Mouse (Mus musculus) midbrain, embryonic 13.5 days (tissue): ENCODE results near the gene Usf1. TPM values are rescaled to one million over a fixed set of nuclear protein-coding genes. Genes with fewer than 3 reads are reported as not detected.

Experiments used
- ATAC-seq: fragments of 200-750 bp; cut with Nextera tagmentation; 2 replicates; pipeline ENCODE4 v1.8.0; 2017; ENCODE audit warnings: mild to moderate bottlenecking, moderate TSS enrichment, moderate library complexity
- H3K27ac ChIP-seq: fragments of 300-500 bp; sonication (generic); 2 replicates; pipeline ENCODE4 v1.5.1; 2015; ENCODE audit warnings: inconsistent platforms, mild to moderate bottlenecking, moderate library complexity
- H3K27me3 ChIP-seq: fragments of 300-500 bp; sonication (generic); 2 replicates; pipeline ENCODE4 v1.6.1; 2015; ENCODE audit warnings: mild to moderate bottlenecking, inconsistent platforms
- H3K36me3 ChIP-seq: fragments of 300-500 bp; sonication (generic); 2 replicates; pipeline ENCODE4 v1.6.1; 2015; ENCODE audit warnings: mild to moderate bottlenecking, inconsistent platforms
- H3K4me1 ChIP-seq: fragments of 300-500 bp; sonication (generic); replicated peaks from 2 replicates; pipeline ENCODE4 v1.6.1; 2015; ENCODE audit warnings: inconsistent platforms
- H3K4me2 ChIP-seq: fragments of 300-500 bp; sonication (generic); replicated peaks from 2 replicates; pipeline ENCODE4 v1.6.1; 2015; ENCODE audit warnings: moderate library complexity, mild to moderate bottlenecking, inconsistent platforms
- H3K4me3 ChIP-seq: fragments of 300-500 bp; sonication (generic); replicated peaks from 2 replicates; pipeline ENCODE4 v1.5.1; 2015; ENCODE audit warnings: mild to moderate bottlenecking, inconsistent platforms
- H3K9ac ChIP-seq: fragments of 300-500 bp; sonication (generic); replicated peaks from 2 replicates; pipeline ENCODE4 v1.6.1; 2015; ENCODE audit warnings: mild to moderate bottlenecking, inconsistent platforms
- H3K9me3 ChIP-seq: fragments of 300-500 bp; sonication (generic); 2 replicates; pipeline ENCODE4 v1.6.1; 2016; ENCODE audit warnings: mild to moderate bottlenecking, inconsistent platforms
- WGBS: fragments of 180-500 bp; shearing (Covaris S2); methylation state at CpG from one replicate; pipeline ENCODE4 v1.1.7; 2015; 5-methylcytosine and 5-hydroxymethylcytosine counted together
- polyA plus RNA-seq: library from polyadenylated mRNA; unstranded; fragments of >200 nt; fragmentation: Nextera tagmentation; extraction: Ambion mirVana; gene quantifications from 2 replicates; pipeline ENCODE4 v1.2.1, GENCODE M21; 2015

The Usf1 gene
- 237 and 239 TPM in 2 replicates for polyA plus RNA-seq

DNA sequence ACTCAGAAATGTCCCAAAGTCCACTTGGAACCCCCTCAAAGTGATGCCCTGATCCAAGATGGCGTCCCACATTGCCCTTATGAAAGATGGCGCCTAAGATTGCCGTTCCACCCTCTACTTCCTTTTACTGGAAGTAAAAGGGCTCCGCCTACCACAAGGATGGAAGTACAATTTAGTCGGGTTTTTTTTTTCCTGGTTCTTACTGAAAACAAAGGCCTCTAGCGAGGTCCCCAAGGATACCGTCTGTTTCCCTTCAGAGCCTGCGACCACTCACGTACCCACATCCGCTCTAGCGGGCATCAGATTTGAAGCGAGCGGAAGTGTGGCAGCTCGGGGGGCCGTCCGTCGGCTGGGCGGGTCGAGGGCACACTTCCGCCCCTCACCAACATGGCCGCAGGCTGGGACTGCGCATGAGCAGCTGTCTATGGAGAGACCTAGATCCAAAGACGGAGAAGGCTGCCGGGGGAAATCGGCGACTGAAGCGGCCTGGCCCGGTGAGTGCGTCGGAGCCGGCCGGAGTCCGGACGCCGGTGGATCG is at the start of gene Usf1:
TSS of gene Usf1 (plus strand) at position 367 of the 538 bp plus-strand sequence.
- Histone ChIP-seq H3K4me2 (peak within 1 kb of the TSS; percentile 56), H3K9me3 (no peaks in the 10 kb centered on the region), H3K36me3 (peaks cover 20% of the 10 kb centered on the region), H3K27me3 (peaks cover 27% of the 10 kb centered on the region), H3K4me3 (peak within 1 kb of the TSS; percentile 96), H3K4me1 (peaks cover 23% of the 10 kb centered on the region), H3K9ac (peak within 1 kb of the TSS; percentile 99), H3K27ac (peak within 1 kb of the TSS; percentile 93)
- WGBS: under 1% methylated on average over 36 of the region's 36 CpGs
- ATAC-seq: peak; percentile 98

DNA sequence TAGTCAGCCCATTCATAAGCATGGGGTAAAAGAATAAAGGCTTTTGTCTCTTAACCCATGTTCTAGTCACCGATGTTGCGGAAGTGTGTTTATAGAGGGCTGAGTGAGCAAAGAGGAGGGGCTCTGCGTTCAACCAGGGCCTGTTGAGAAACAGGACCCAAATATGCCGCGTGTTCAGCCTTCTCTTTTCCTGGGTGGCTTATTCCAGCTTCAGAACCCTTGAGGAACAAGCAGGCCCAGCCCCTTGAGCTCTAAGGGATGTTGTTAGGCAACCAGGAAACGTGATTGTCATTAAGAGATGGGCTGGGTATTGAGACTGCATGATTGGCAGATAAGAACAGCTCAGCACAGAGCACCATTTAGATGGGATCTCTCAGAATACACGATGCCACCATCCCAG is 45.2 kb upstream of the Usf1 start:
- Histone ChIP-seq H3K4me1 (peaks cover 8% of the 10 kb centered on the region), H3K9me3 (no peaks in the 10 kb centered on the region), H3K27ac (no peak overlapping the region), H3K9ac (no peak overlapping the region), H3K27me3 (peaks cover 8% of the 10 kb centered on the region; the same call in 1 of the 2 replicates), H3K36me3 (no peaks in the 10 kb centered on the region), H3K4me2 (no peak overlapping the region), H3K4me3 (no peak overlapping the region)
- 70% methylated on average over 7 of the region's 7 CpGs for WGBS
- no peak for ATAC-seq

DNA sequence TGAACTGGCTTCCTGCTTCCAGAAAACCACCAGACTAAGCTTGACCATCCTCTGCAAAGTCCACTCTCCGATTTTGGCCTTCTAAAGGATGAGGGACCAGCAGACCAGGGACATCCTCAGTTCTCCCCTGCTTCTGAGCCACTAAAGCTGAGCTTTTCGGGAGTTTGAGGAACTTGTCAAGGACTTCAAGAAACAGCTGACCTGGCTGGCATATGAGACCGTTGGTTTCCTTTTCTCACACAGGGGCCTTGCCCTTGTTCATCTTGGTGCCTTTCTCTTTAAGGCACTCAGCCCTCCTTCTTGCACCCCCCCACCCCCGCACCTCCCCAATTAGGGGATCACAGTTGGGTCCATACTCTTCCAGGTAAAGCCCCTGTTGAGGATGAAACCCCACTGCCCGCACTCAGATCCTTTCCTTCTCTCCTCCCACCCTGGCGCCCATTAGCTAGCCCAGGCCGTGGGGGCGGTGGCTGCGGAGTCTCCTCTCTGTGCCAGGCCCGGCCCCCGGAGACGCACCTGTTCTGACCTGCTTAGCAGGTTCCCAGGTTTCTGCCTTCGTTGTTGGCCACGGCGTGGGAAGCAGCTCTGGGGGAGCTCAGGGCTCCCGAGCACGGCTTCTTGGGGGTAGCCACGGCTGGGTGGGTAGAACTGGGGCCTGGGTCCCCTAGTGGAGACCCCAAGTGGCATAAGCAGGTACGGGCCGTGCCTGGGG is 41.1 kb upstream of the Usf1 start, which contains the start of gene Nectin4:
TSS of gene Nectin4 (plus strand) at position 255 of the 712 bp plus-strand sequence.
- Histone ChIP-seq H3K4me2 (no peak within 1 kb of the TSS), H3K36me3 (no peaks in the 10 kb centered on the region), H3K4me3 (no peak within 1 kb of the TSS), H3K27me3 (peaks cover 17% of the 10 kb centered on the region), H3K27ac (no peak within 1 kb of the TSS), H3K9me3 (no peaks in the 10 kb centered on the region), H3K9ac (no peak within 1 kb of the TSS), H3K4me1 (peaks cover 7% of the 10 kb centered on the region; the same call in 1 of the 2 replicates)
- WGBS: 39% methylated on average over 20 of the region's 20 CpGs
- no peak for ATAC-seq

DNA sequence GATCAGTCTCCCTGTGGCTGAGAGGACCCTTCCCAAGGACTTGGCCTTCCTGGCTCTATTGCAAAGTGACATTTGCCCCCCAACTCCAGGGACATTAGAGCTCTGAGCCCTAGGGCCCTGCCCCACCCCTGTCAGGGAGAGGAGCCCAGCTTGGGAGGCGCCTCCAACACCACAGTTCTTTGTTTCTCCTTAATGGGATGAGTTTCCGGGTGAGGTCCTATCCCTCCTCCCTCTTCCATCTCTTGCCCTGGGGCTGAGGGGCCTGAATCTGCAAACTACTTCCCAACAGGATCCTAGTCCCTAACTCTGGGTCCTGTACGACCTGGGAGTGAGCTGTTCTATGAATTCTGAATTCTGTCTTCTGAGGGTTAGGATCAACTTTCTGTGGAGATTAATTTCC is 38.2 kb upstream of the Usf1 start:
- Histone ChIP-seq H3K9me3 (no peaks in the 10 kb centered on the region), H3K27me3 (peaks cover 17% of the 10 kb centered on the region), H3K36me3 (no peaks in the 10 kb centered on the region), H3K4me3 (no peak overlapping the region), H3K27ac (no peak overlapping the region), H3K4me1 (peaks cover 7% of the 10 kb centered on the region; the same call in 1 of the 2 replicates), H3K4me2 (no peak overlapping the region), H3K9ac (no peak overlapping the region)
- WGBS: 49% methylated on average over 3 of the region's 3 CpGs
- ATAC-seq: no peak

DNA sequence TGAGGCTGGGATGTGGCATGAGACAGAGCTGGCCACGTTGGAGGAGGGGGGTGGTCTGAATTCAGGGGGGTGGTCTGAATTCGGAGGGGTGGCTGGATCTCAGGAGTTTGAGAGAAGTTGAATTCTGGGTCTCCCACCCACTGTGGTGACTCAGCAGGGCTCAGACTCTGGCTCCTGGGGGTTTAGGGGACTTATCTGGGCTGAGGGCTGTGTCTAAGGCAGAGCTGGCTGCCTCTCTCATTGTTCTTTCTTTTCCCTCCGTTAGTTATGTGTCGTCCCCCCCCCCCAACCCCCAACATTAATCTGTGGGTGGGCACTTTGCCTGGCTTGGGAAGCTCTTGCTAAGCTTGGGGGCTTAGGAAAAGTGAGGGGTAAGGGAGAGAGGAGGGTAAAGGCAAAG is 37.2 kb upstream of the Usf1 start:
- Histone ChIP-seq H3K36me3 (no peaks in the 10 kb centered on the region), H3K9ac (no peak overlapping the region), H3K4me3 (no peak overlapping the region), H3K27ac (no peak overlapping the region), H3K4me2 (no peak overlapping the region), H3K9me3 (no peaks in the 10 kb centered on the region), H3K27me3 (peaks cover 17% of the 10 kb centered on the region), H3K4me1 (peaks cover 7% of the 10 kb centered on the region; the same call in 1 of the 2 replicates)
- WGBS: 0% methylated on average over 3 of the region's 4 CpGs
- 0 out of 2 replicates have a peak, but pooled peaks have one; percentile 24 for ATAC-seq

DNA sequence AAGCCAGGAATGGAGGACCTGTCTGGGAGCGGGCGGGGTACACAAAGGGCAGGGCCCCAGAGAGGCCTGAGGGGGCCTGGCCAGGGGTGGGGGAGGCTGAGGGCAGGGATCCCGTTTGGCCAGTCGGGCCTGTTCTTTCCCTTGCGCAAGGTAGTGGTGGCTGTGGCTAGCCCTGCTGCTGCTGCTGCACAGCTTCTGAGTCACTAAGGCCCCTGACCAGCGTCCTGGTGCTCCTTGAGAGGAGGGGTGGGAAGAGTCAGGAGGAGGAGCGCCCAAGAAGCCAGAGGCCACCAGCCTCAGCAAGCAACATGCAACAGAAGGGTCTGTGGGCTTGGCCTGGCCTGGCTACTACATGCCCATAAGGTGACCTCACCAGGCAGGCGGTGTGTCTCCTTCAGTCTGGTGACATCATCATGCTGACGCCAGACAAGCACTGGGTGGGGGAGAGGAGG is 35.4 kb upstream of the Usf1 start:
- H3K27me3 ChIP-seq: peaks cover 14% of the 10 kb centered on the region
- H3K36me3 ChIP-seq: no peaks in the 10 kb centered on the region
- WGBS: 49% methylated on average over 9 of the region's 9 CpGs
- H3K4me3 ChIP-seq: no peak overlapping the region
- peaks cover 19% of the 10 kb centered on the region for H3K4me1 ChIP-seq
- no peak overlapping the region for H3K4me2 ChIP-seq
- no peak for ATAC-seq
- H3K27ac ChIP-seq: no peak overlapping the region
- no peak overlapping the region for H3K9ac ChIP-seq
- no peaks in the 10 kb centered on the region for H3K9me3 ChIP-seq

DNA sequence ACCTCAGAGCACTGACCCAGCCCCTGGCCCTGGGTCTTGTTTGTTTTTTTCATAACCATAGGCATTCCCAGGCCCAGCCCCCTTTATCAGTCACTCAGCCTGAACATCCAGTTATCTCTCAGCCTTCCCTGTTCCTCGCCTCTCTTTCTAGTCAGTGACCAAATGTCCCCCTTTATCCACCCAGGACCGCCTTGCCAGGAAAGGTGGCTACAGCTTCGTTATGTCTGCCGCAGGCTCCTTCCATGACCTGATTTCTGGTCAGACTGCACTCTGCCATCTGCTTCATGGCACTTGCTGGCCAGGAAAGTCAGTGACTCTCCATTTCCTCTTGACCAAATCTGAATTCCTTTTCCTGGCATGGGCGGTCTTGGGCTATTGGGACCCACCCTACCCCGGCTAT is 32.8 kb upstream of the Usf1 start:
- no peak overlapping the region for H3K27ac ChIP-seq
- H3K36me3 ChIP-seq: no peaks in the 10 kb centered on the region
- H3K9me3 ChIP-seq: no peaks in the 10 kb centered on the region
- no peak overlapping the region for H3K4me3 ChIP-seq
- H3K4me2 ChIP-seq: no peak overlapping the region
- H3K9ac ChIP-seq: no peak overlapping the region
- ATAC-seq: no peak
- peaks cover 20% of the 10 kb centered on the region for H3K4me1 ChIP-seq
- peaks cover 20% of the 10 kb centered on the region for H3K27me3 ChIP-seq
- 91% methylated on average over 6 of the region's 6 CpGs for WGBS

DNA sequence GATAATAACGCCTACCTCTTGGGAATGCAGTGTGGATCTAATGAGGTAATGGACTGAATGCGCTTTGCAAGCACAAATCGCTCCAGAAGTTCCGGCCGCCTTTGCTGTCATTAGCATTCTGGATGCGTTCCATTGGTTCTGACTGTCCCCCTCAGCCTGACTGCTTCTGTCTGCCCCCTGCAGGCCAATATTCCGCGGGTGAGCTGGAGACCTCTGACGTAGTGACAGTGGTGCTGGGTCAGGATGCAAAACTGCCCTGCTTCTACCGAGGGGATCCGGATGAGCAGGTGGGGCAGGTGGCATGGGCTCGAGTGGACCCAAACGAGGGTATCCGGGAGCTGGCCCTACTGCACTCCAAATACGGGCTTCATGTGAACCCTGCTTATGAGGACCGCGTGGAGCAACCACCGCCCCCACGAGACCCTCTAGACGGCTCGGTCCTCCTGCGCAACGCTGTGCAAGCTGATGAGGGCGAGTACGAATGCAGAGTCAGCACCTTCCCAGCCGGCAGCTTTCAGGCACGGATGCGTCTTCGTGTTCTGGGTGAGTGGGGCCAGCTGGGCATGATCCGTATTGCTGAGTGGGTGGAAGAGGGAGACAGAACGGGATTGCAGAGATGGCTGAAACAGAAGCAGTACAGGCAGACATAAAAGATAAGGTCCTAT is 31.0 kb upstream of the Usf1 start:
- Histone ChIP-seq H3K4me1 (peaks cover 13% of the 10 kb centered on the region), H3K36me3 (no peaks in the 10 kb centered on the region), H3K4me3 (peak overlapping the region; percentile 38), H3K9ac (peak overlapping the region; percentile 60), H3K27ac (no peak overlapping the region; the same call in 1 of the 2 replicates), H3K4me2 (peak overlapping the region; percentile 59), H3K9me3 (no peaks in the 10 kb centered on the region), H3K27me3 (peaks cover 25% of the 10 kb centered on the region)
- peak; percentile 88 for ATAC-seq
- 2% methylated on average over 31 of the region's 31 CpGs for WGBS

DNA sequence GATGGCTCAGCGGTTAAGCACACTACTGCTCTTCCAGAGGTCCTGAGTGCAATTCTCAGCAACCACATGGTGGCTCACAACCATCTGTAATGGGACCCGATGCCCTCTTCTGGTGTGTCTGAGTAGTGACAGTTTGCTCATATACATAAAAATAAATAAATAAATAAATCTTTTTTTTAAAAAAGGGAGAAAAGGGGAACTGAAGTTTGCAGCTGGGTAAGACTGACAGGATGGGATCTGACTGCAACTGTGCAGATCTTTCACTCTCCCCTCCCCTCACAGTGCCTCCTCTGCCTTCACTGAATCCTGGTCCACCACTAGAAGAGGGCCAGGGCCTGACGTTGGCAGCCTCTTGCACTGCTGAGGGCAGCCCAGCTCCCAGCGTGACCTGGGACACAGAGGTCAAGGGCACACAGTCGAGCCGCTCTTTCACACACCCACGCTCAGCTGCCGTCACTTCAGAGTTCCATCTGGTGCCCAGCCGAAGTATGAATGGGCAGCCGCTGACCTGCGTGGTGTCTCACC is 29.0 kb upstream of the Usf1 start:
- no peaks in the 10 kb centered on the region for H3K36me3 ChIP-seq
- no peaks in the 10 kb centered on the region for H3K9me3 ChIP-seq
- WGBS: 84% methylated on average over 11 of the region's 11 CpGs
- peaks cover 13% of the 10 kb centered on the region for H3K4me1 ChIP-seq
- no peak overlapping the region for H3K4me3 ChIP-seq
- H3K27me3 ChIP-seq: peaks cover 25% of the 10 kb centered on the region
- ATAC-seq: no peak
- H3K4me2 ChIP-seq: no peak overlapping the region
- no peak overlapping the region for H3K27ac ChIP-seq
- no peak overlapping the region for H3K9ac ChIP-seq

DNA sequence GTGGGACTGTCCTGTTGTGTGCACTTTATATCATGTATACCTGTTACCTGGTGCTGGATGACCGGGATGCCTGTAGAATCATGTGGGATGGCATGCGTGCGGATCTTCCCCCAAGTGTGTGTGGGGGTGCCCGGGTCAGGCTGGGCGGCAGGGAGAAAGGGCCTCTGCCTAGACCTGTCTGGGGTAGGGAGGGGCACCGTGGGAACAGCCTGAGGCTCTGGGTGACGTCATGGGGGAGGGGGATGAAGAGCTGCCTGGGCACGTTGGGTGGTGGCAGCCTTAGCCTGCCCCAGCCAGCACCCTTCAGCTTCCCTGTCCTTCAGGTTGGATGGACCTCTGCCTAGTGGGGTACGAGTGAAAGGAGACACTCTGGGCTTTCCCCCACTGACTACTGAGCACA is 26.8 kb upstream of the Usf1 start:
- WGBS: 69% methylated on average over 9 of the region's 9 CpGs
- no peak for ATAC-seq
- H3K9ac ChIP-seq: no peak overlapping the region

DNA sequence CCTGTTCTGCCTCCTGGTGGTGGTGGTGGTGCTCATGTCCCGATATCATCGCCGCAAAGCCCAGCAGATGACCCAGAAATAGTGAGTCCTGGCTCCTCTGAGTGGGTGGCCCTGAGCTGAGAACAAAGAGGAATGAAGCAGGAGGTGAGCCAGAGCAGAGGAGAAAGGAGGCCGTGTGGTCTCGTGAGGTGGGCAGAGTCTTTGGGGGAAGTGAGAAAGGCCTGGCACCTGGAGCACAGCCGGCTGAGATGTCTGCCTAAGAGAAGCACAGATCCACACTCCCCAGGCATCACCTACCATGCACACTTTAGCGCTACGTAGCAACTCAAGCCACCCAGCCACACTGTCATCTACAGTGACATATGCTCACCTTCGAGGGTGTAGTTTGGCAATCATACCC is 25.9 kb upstream of the Usf1 start:
- H3K9me3 ChIP-seq: no peaks in the 10 kb centered on the region
- peaks cover 22% of the 10 kb centered on the region for H3K27me3 ChIP-seq
- no peak overlapping the region for H3K4me2 ChIP-seq
- no peaks in the 10 kb centered on the region for H3K36me3 ChIP-seq
- ATAC-seq: no peak
- no peak overlapping the region for H3K9ac ChIP-seq
- WGBS: 69% methylated on average over 9 of the region's 9 CpGs
- no peak overlapping the region for H3K27ac ChIP-seq
- H3K4me3 ChIP-seq: no peak overlapping the region
- H3K4me1 ChIP-seq: peaks cover 6% of the 10 kb centered on the region; the same call in 1 of the 2 replicates

More for the DNA sequence above, 26.8 kb upstream of the Usf1 start:
- peaks cover 13% of the 10 kb centered on the region for H3K4me1 ChIP-seq
- H3K36me3 ChIP-seq: no peaks in the 10 kb centered on the region
- no peaks in the 10 kb centered on the region for H3K9me3 ChIP-seq
- no peak overlapping the region for H3K27ac ChIP-seq
- H3K27me3 ChIP-seq: peaks cover 25% of the 10 kb centered on the region
- no peak overlapping the region for H3K4me3 ChIP-seq
- H3K4me2 ChIP-seq: no peak overlapping the region

DNA sequence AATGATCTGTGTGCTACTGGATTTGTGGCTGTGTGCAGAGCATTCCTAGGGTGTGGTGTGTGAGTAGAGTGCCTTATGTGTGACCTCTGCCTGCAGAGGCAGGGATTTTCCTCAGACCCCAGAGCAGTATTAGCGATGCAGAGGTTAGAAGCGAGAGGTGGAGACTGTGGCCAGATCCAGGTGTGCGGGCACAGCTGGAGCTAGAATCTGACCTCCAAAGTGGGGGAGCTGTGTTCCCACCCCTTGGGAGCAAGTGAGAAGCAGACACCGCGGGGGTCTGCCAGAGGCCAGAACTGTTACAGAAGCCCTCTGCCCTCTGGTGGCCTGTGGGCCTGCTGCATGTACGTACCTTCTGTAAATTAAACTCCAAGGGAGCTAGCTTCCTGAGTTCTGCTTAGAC is 24.0 kb upstream of the Usf1 start:
- Histone ChIP-seq H3K4me3 (no peak overlapping the region), H3K4me2 (no peak overlapping the region), H3K9me3 (no peaks in the 10 kb centered on the region), H3K36me3 (no peaks in the 10 kb centered on the region), H3K27ac (no peak overlapping the region), H3K27me3 (peaks cover 10% of the 10 kb centered on the region), H3K4me1 (no peaks in the 10 kb centered on the region), H3K9ac (no peak overlapping the region; the same call in 1 of the 2 replicates)
- WGBS: 20% methylated on average over 6 of the region's 6 CpGs
- ATAC-seq: 0 out of 2 replicates have a peak, but pooled peaks have one; percentile 19
